Mouse (Mus musculus) erythroblast, embryonic 14.5 days (primary cell): Measurements from ENCODE around the gene Cpne7. TPM values are rescaled to one million over a fixed set of nuclear protein-coding genes. Genes with fewer than 3 reads are reported as not detected.

Experiments used
- H3K27me3 ChIP-seq: 2 replicates; pipeline ENCODE4 v1.6.1; 2012; ENCODE audit warnings: inconsistent platforms; ENCODE audit not compliant: control insufficient read depth
- H3K36me3 ChIP-seq: 2 replicates; pipeline ENCODE4 v1.6.1; 2012; ENCODE audit warnings: mild to moderate bottlenecking, inconsistent platforms; ENCODE audit not compliant: control insufficient read depth
- H3K4me1 ChIP-seq: 2 replicates; pipeline ENCODE4 v1.6.1; 2012; ENCODE audit warnings: inconsistent platforms; ENCODE audit not compliant: control insufficient read depth
- H3K4me3 ChIP-seq: replicated peaks from 2 replicates; pipeline ENCODE3; 2012; ENCODE audit warnings: moderate library complexity, mild to moderate bottlenecking, inconsistent platforms
- H3K9me3 ChIP-seq: 2 replicates; pipeline ENCODE4 v1.6.1; 2012; ENCODE audit warnings: low read length, inconsistent platforms, mixed read lengths; ENCODE audit not compliant: control insufficient read depth
- GATA1 ChIP-seq: IDR thresholded peaks from 2 replicates; pipeline ENCODE4 v1.6.1; 2012; ENCODE audit warnings: low read length, inconsistent platforms, mixed read lengths
- TAL1 ChIP-seq: IDR thresholded peaks from 3 replicates; pipeline ENCODE4 v1.6.1; 2012; ENCODE audit warnings: low read length, inconsistent platforms, mixed read lengths
- polyA plus RNA-seq: library from polyadenylated mRNA; stranded (reverse); fragments of >175 nt; gene quantifications from 2 replicates; pipeline ENCODE4 v1.2.3, GENCODE M21; 2012

Cpne7 gene
- polyA plus RNA-seq, 1 experiment: 0.08 TPM

DNA sequence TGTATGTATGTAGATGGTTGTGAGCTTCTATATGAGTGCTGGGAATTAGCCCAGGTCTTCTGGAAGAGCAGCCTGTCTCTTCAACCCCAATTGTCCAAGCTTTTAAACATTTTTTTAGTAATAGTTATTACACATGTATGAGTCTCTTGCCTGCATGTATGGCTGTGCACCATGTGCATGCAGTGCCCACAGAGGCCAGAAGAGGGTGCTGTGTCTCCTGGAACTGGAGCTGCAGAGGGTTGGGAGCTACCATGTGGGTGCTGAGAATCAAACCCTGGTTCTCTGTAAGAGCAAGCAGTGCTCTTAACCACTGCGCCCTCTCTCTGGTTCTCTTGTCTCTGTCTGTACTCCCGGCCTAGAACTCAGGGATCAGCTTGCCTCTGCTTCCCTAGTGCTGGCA, 15.8 kb downstream of the Cpne7 start:
- Histone ChIP-seq H3K4me3 (no peak overlapping the region), H3K4me1 (no peaks in the 10 kb centered on the region), H3K27me3 (peaks cover 27% of the 10 kb centered on the region), H3K36me3 (no peaks in the 10 kb centered on the region), H3K9me3 (peaks cover 6% of the 10 kb centered on the region)
- TF ChIP-seq GATA1 (no peak), TAL1 (no peak)

DNA sequence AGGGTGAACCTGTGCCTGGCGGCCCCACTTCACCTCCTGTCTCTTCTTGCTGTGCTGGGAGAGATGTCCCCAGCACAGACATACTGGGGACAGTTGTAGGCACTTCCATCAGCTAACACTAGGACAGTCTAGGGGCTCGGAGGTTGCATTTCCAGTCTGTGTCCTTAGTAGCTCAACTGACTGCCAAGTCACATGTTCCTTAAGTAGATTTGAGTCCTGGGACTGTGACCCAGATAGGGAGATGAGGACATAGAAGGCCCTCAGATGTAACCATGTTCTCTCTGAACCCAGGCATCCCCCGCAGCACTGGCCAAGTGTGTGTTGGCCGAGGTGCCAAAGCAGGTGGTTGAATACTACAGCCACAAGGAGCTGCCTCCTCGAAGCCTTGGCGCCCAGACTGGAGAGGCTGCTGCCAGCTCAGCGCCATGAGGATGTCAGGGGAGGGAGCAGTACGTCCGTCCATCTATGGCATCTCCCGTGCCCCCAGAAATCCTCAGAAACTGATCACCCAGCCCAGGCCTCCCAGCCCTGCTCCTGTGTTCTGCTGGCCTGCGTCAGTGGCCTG, 17.1 kb downstream of the Cpne7 start:
- Histone ChIP-seq H3K36me3 (no peaks in the 10 kb centered on the region), H3K9me3 (peaks cover 6% of the 10 kb centered on the region), H3K27me3 (peaks cover 24% of the 10 kb centered on the region), H3K4me1 (no peaks in the 10 kb centered on the region), H3K4me3 (no peak overlapping the region)
- no peak for TF ChIP-seq TAL1
- no peak for TF ChIP-seq GATA1

DNA sequence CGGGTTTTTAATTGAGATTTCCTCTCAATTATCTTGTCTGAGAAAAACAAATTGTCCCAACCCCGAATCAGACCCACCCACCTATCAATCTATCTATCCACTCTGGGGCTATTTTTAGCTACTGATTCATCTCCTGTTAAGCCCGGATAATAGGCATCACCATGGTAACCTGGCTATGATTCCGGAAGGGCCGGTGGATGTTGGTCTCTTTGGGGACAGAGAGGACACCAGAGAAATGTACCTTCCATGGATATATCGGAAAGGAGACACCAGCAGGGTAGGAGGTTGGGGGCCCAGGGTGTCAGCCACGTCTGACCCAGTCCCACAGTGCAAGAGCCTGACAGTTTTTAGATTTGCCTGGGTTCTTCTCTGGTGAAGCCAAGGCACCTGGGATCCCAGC, 18.2 kb downstream of the Cpne7 start:
- Histone ChIP-seq H3K4me1 (peaks cover 10% of the 10 kb centered on the region), H3K4me3 (no peak overlapping the region), H3K9me3 (peaks cover 6% of the 10 kb centered on the region), H3K36me3 (no peaks in the 10 kb centered on the region), H3K27me3 (peaks cover 24% of the 10 kb centered on the region)
- TF ChIP-seq GATA1 (no peak), TAL1 (no peak)

DNA sequence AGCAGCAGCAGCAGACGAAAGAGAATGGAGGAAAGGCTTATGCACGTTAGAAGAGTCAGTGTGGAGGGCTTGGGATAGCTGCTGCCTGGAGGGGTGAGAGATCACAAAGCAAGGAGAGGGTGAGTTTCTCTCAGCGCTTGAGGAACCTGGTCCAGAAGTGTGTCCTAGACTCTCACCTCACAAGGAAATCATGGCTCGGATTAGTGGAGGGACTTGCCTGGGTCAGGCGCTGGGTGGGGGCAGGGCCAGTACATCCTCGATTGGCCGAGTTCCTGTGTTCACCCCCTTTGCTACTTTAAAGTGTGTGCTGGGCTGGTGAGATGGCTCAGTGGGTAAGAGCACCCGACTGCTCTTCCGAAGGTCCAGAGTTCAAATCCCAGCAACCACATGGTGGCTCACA, 18.6 kb downstream of the Cpne7 start:
- Histone ChIP-seq H3K27me3 (peaks cover 23% of the 10 kb centered on the region), H3K36me3 (no peaks in the 10 kb centered on the region), H3K9me3 (peaks cover 6% of the 10 kb centered on the region), H3K4me3 (no peak overlapping the region), H3K4me1 (peaks cover 14% of the 10 kb centered on the region)
- TF ChIP-seq GATA1 (no peak), TAL1 (no peak)

DNA sequence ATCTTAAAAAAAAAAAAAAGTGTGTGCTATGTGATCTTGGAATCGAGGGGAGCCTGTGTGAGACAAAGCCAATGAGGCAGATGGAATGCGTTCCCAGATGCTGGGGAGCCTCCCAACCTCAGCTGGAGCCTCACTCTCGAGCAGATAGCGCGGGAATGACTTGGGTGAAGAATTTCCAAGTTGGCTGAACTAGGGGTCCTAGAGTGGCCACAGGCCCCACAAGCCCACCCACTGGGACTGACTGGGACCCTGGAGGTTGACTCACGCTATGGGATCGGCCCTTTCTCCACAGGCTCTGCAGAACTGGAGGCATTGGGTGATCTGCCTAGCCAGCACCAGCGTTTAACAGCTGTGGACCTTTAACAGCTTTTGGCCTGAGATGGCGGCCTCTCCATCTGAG, 19.1 kb downstream of the Cpne7 start:
- TF ChIP-seq GATA1 (no peak), TAL1 (no peak)
- no peak overlapping the region for H3K4me3 ChIP-seq
- H3K9me3 ChIP-seq: peaks cover 6% of the 10 kb centered on the region
- peaks cover 18% of the 10 kb centered on the region for H3K27me3 ChIP-seq
- H3K36me3 ChIP-seq: no peaks in the 10 kb centered on the region
- H3K4me1 ChIP-seq: peaks cover 17% of the 10 kb centered on the region

DNA sequence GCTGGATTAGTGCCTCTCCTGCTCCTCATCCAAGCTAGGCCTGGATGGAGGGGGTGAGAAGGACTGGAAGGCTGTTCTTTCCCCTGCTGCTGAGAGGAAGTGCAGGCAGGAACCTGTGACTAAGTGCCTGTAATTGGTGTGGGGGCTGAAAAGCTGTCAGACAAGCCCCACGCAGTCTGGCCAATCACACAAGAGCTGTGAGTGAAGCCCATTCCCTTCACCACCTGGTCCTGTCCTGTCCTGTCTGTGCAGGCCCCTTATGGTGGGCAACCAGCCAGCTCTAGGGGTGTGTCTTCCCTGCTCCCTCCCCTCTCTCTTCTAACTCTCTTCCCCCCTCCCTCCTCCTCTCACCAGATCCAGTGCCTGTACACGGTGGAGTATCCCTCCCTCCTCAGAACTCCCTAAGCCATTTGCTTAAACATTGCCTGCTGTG, 20.5 kb downstream of the Cpne7 start:
- Histone ChIP-seq H3K9me3 (peaks cover 6% of the 10 kb centered on the region), H3K4me3 (no peak overlapping the region), H3K36me3 (no peaks in the 10 kb centered on the region), H3K4me1 (peaks cover 18% of the 10 kb centered on the region), H3K27me3 (peaks cover 15% of the 10 kb centered on the region)
- no peak for TF ChIP-seq TAL1
- TF ChIP-seq GATA1: no peak

DNA sequence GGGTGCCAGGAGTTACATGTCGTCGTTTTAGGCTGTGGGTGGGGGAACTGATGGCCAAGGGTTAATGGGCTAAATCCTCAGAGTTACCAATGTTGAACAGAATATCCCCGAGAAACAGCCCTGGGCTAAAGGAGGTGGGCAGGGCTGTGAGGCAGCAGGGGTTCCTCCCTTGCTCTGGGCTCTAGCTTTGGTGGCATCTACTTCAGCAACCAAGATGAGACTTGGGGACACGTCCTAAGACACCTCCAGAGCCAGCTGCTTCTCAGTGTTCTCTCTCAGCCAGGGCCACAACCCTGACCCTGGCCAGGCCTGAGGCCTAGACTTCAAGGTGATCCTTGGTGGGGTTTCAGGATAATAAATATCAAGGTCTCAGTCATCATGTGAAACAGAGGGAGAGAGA, 21.6 kb downstream of the Cpne7 start:
- Histone ChIP-seq H3K27me3 (peaks cover 9% of the 10 kb centered on the region), H3K4me1 (peaks cover 18% of the 10 kb centered on the region), H3K9me3 (no peaks in the 10 kb centered on the region), H3K4me3 (no peak overlapping the region), H3K36me3 (no peaks in the 10 kb centered on the region)
- TF ChIP-seq TAL1 (no peak), GATA1 (no peak)

DNA sequence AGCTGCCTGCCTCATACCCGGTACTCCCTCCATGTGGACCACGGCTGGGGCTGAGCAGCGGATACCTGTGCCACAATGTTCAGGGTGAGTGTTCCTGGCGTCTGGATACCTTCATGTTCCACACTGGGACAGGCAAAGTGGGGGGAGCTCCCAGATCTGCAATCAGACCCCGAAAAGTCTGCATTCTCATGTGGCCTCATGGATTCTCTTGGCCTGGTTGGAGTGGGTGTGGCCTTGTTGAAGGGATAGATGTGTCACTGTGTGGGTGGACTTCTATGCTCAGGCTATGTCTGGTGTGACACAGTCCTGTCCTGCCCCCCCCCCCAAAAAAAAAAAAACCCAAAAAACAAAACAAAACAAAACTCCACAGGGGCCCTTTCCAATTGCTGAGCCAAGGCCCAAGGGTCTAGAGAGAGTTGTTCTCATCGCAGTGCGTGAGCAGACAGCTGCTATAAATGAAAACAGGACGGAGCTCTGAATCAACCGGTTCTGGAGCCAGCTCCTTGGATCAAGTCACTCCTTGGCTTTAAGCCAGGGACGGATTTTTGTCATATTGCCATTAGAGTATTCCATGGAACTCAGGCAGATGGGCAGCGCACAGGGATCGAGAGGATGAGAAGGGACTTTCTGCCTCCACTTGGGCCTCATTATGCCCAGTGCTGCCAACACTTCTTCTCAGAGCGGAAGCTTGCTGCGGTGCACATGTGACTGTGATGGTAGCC, 24.7 kb downstream of the Cpne7 start:
- TF ChIP-seq GATA1: no peak
- TF ChIP-seq TAL1: no peak
- H3K4me1 ChIP-seq: peaks cover 18% of the 10 kb centered on the region
- peaks cover 3% of the 10 kb centered on the region; the same call in 1 of the 2 replicates for H3K27me3 ChIP-seq
- no peaks in the 10 kb centered on the region for H3K9me3 ChIP-seq
- no peak overlapping the region for H3K4me3 ChIP-seq
- H3K36me3 ChIP-seq: no peaks in the 10 kb centered on the region

DNA sequence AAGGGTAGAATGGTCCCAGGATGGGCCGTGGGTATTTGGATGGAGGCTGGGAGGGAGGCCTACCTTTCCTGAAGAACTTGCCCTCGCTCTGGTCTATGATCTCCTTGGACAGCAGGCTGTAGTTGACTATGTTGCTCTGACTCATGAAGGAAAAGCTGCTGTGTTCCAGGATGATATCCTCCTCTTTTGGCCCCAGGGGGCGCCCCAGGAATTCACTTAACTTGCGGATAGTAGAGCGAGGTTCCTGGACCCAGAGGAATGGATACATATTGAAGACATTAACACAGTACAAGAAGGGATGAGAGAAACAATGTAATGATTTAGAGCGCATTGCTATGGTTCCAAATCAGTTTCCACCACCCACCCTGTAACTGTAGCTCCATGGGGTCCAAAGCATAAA, 28.1 kb downstream of the Cpne7 start:
- no peaks in the 10 kb centered on the region; the same call in 1 of the 2 replicates for H3K9me3 ChIP-seq
- peaks cover 10% of the 10 kb centered on the region for H3K4me1 ChIP-seq
- H3K36me3 ChIP-seq: no peaks in the 10 kb centered on the region
- peaks cover 18% of the 10 kb centered on the region for H3K27me3 ChIP-seq
- no peak overlapping the region for H3K4me3 ChIP-seq
- TF ChIP-seq TAL1 (no peak), GATA1 (no peak)
